Mouse (Mus musculus): ENCODE results near the gene Scin. TPM values are rescaled to one million over a fixed set of nuclear protein-coding genes. Genes with fewer than 3 reads are reported as not detected.

Gene Scin
- polyA plus RNA-seq, 1 experiment: 2.6 TPM

DNA sequence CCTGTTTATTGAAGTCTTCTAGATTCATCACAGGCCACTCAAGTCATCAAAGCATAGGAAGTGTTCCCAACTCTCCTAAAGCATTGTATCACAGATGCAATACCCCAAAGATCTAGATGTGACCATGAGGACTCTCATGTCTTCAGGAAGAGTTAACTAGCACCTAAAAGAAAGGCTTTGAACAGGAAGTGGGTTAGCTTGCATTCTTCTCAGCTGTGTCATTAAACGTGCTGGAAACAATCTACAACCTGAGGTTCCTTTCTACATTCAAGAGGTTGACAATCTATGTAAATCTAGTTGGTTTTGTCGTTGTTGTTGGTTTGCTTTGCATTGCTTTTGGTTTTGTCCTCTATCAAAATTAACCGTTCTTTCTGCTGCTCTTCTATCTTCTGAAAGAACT, 44.0 kb downstream of the Scin start:
- Histone ChIP-seq H3K4me1 (peaks cover 6% of the 10 kb centered on the region), H3K4me3 (replicated peaks) (no peak overlapping the region), H3K36me3 (replicated peaks; ENCODE audit: low read length) (no peaks in the 10 kb centered on the region), H3K9me3 (no peaks in the 10 kb centered on the region), H3K27me3 (replicated peaks) (no peaks in the 10 kb centered on the region)
- TF ChIP-seq FLI1 (IDR thresholded peaks at IDR 0.05; ENCODE audit: low read length) (no peak), GATA1 (IDR thresholded peaks at IDR 0.05; ENCODE audit: borderline replicate concordance, low read length) (no peak)

DNA sequence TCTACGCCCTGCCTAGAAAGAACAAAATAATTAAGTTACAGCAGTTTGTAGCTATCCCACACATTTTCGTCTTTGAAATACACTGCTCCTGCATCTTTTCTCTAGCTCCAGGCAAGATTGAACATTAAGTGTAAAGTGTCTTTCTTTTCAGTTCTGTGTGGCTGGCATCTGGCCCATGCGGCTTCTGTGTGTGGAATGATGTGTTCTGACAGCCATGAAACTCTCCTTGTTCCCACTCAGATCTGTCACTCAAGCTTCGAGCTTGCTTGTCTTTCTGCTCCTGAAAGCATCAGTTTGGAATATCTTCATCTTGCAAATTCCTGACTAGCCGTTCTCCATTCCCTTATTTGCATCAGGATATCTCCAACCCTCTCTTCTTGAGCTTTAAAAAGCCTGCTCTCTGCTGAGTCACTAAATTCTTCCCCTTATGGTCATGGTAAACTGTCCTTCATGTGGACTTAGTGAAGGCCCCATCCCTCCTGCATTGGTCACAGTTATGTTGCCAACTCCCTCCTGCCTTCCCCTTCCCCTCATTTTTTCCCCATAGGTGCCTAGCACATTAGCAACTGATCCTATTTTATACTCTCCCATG, 48.2 kb downstream of the Scin start:
- TF ChIP-seq GATA1 (IDR thresholded peaks at IDR 0.05; ENCODE audit: borderline replicate concordance, low read length) (no peak), FLI1 (IDR thresholded peaks at IDR 0.05; ENCODE audit: low read length) (no peak)
- Histone ChIP-seq H3K36me3 (replicated peaks; ENCODE audit: low read length) (no peaks in the 10 kb centered on the region), H3K27me3 (replicated peaks) (no peaks in the 10 kb centered on the region), H3K4me1 (peaks cover 6% of the 10 kb centered on the region), H3K9me3 (no peaks in the 10 kb centered on the region), H3K4me3 (replicated peaks) (no peak overlapping the region)

DNA sequence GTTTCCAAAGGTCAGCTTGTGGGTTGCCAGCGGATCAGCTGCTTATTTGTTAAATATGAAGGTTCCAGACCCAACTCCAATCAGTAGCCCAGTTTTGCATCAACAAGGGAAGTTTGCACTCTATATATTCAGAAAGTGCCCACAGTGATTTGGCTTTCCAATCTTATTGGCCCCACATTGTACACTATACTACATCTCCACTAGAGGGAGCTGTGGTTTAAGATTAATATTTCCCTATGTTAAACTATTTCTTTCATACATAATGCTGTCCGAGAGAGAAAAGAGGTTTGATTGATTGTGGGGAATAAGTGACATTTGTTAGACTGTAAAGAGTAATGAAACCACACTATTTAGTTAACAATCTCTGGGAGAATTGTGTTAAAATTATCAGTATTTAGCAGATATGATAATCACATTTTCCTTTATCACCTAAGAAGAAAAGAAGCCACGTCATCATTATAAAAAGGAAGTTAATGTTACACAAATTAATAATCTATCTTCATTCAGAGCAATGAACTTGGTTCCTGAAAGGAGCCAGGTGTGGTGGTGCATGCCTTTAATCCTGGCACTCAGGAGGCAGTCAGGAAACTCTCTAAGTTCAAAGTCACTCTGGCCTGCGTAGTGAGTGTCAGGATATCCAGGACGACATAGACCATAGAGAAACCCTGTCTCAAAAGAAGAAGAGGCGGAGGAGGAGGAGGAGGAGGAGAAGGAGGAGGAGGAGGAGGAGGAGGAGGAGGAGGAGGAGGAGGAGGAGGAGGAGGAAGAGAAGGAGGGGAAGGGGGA, 51.4 kb downstream of the Scin start:
- TF ChIP-seq GATA1 (IDR thresholded peaks at IDR 0.05; ENCODE audit: borderline replicate concordance, low read length): no peak
- no peak for TF ChIP-seq FLI1 (IDR thresholded peaks at IDR 0.05; ENCODE audit: low read length)
- Histone ChIP-seq H3K36me3 (replicated peaks; ENCODE audit: low read length) (no peaks in the 10 kb centered on the region), H3K27me3 (replicated peaks) (peaks cover 3% of the 10 kb centered on the region), H3K4me1 (peaks cover 6% of the 10 kb centered on the region), H3K9me3 (no peaks in the 10 kb centered on the region), H3K4me3 (replicated peaks) (no peak overlapping the region)

DNA sequence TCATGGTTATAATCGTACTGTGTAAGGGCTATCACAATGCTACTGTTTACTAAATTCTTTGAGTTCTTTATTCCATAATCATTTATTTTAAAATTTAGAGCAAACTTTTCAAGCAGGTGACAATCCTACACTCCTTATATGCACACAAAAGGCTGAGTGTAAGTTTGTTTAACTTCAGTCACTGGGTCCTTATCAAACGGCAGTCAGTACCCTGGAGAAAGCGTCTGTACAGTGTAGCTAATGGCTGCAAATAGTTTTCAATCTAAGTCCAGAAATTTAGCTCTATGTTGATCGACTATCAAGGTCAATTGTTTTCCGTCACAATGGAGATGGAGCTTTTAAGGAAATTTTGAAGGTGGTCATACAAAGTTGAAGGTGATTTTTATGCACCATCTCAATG, 52.0 kb downstream of the Scin start:
- Histone ChIP-seq H3K27me3 (replicated peaks) (peaks cover 3% of the 10 kb centered on the region), H3K36me3 (replicated peaks; ENCODE audit: low read length) (no peaks in the 10 kb centered on the region), H3K9me3 (no peaks in the 10 kb centered on the region), H3K4me1 (peaks cover 6% of the 10 kb centered on the region), H3K4me3 (replicated peaks) (no peak overlapping the region)
- TF ChIP-seq GATA1 (IDR thresholded peaks at IDR 0.05; ENCODE audit: borderline replicate concordance, low read length): no peak
- TF ChIP-seq FLI1 (IDR thresholded peaks at IDR 0.05; ENCODE audit: low read length): no peak

DNA sequence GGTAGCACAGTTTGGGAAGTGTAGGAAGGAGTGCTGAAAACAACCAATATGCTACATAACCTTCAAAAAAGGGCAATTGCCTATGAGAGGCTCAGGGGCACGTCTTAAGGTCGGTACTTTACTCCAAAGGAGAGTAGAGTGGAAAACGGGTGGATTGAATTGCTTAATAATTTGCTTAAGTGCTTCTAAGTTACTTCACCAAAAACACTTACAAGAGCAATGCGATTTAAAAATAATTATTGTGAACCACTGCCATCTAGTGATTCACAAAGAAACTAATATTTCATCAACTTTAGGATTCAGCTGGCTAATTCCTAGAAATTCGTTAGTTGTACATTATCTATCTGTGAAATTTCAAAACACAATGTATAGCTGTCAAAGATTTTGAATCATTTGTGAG, 60.4 kb downstream of the Scin start:
- Histone ChIP-seq H3K4me1 (peaks cover 5% of the 10 kb centered on the region; the same call in 1 of the 2 replicates), H3K36me3 (replicated peaks; ENCODE audit: low read length) (no peaks in the 10 kb centered on the region), H3K4me3 (replicated peaks) (no peak overlapping the region), H3K9me3 (no peaks in the 10 kb centered on the region), H3K27me3 (replicated peaks) (peaks cover 3% of the 10 kb centered on the region)
- no peak for TF ChIP-seq GATA1 (IDR thresholded peaks at IDR 0.05; ENCODE audit: borderline replicate concordance, low read length)
- no peak for TF ChIP-seq FLI1 (IDR thresholded peaks at IDR 0.05; ENCODE audit: low read length)

DNA sequence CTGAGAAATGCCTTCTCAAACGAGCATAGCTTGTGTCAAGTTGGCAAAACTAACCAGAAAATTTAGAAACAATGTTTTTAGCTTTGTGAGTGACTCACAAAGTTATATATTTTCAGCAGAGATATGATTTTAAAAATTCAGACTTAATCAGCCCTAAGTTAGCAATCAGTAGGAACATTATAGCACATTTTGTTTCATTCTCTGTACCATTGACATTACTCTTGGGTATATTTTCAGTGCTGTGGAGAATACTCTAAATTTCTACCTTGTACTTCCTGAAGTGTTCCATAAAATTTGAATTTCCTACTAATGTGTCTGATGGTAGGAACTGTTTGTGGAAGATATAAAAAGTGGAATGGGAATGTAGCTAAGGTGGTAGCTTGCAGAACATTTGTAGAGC, 87.0 kb downstream of the Scin start:
- TF ChIP-seq FLI1 (IDR thresholded peaks at IDR 0.05; ENCODE audit: low read length): no peak
- no peak for TF ChIP-seq GATA1 (IDR thresholded peaks at IDR 0.05; ENCODE audit: borderline replicate concordance, low read length)
- Histone ChIP-seq H3K9me3 (0 out of 2 replicates have a peak, but pooled peaks cover 3% of the 10 kb centered on the region), H3K36me3 (replicated peaks; ENCODE audit: low read length) (no peaks in the 10 kb centered on the region), H3K27me3 (replicated peaks) (no peaks in the 10 kb centered on the region), H3K4me1 (no peaks in the 10 kb centered on the region; the same call in 1 of the 2 replicates), H3K4me3 (replicated peaks) (no peak overlapping the region)

DNA sequence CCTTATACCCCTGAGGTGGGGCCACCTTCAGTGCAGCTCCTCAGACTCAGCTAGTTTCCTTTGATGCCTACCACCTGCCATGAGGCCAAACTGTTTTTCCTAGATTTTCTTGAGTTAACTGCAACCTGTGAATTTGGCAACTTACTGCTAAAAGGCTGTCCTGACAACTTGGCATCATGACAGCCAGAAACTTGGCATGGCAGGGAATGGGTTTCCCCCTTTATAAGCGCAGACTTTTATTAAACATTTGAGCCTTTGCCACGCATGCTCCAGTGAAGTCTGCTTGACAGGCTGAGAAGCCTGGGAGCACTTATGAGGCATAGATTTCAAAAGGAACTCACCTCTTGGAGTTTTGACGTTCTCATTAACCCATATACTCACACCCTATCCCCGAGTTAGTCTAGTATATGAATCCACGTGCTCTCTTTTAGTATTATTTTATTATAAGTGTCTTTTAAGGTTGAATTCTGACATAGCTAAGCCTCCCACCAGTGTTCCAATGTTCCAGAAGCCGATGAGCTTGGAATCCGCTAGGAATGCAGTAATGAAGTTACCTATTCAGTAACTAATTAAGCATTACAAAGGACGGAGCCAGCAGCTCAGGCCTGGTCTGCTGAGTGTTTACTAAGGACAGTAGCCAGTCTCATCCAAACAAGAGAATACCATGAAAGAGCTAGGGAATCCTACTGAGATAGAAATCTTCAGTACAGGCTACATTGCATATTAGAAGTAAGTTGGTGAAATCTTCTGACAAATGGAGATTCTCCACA, 90.0 kb downstream of the Scin start:
- Histone ChIP-seq H3K9me3 (0 out of 2 replicates have a peak, but pooled peaks cover 3% of the 10 kb centered on the region), H3K27me3 (replicated peaks) (no peaks in the 10 kb centered on the region), H3K4me3 (replicated peaks) (no peak overlapping the region), H3K4me1 (peaks cover 4% of the 10 kb centered on the region; the same call in 1 of the 2 replicates), H3K36me3 (replicated peaks; ENCODE audit: low read length) (no peaks in the 10 kb centered on the region)
- no peak for TF ChIP-seq GATA1 (IDR thresholded peaks at IDR 0.05; ENCODE audit: borderline replicate concordance, low read length)
- no peak for TF ChIP-seq FLI1 (IDR thresholded peaks at IDR 0.05; ENCODE audit: low read length)

DNA sequence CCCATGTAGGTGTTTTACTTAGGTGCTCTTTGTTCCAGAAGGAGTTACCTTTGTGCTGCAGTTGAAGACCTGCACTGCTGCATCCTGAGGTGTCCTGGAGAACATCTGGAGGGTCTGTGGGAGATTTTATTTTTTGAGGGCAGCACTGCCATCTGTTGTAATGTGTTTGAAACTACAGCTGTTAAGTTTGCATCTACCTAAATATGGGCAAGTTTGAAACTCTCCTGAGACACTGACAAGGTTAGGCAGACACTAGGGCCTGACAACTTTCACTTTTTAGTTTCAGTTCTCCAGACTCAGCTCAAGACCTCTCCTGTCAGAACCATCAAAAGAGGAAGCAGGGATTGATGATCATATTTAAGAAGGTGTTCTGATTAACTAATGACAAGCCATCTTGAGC, 94.0 kb downstream of the Scin start:
- TF ChIP-seq FLI1 (IDR thresholded peaks at IDR 0.05; ENCODE audit: low read length) (no peak), GATA1 (IDR thresholded peaks at IDR 0.05; ENCODE audit: borderline replicate concordance, low read length) (no peak)
- peaks cover 10% of the 10 kb centered on the region for H3K36me3 ChIP-seq (replicated peaks; ENCODE audit: low read length)

DNA sequence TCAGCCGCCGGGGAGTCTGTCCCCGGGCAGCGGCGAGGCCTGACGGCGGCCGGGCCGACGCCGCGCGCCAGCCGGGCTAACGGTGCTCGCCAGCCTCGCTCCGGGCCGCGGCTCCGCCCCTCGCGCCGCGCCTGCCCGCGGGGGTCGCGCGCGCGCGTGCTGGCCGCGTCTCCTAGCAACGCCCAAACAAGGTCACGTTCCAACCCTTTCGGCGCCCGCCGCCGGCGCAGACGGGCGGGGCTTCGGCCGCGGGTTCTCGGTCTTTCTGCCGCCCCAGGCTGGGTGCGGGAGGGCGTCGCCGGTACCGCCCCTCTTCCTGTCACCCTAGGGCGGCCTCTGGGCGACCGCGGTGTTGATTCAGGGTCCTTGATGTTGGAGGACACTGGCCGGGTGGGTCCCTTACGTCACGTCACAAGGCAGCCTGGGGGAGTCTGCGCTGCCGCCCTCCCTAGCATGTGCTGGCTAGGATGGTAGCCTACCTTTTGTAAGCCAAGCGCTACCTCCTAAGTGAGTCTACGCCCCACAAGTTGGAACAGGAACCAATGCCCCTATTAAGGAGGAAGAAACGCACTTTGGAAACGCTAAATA, 96.1 kb downstream of the Scin start, which contains the start of gene Arl4a:
Gene Arl4a, minus strand, starts transcription at position 150 of the 588 bp plus-strand sequence.
- Histone ChIP-seq H3K4me1 (peaks cover 30% of the 10 kb centered on the region), H3K27me3 (replicated peaks) (no peaks in the 10 kb centered on the region), H3K36me3 (replicated peaks; ENCODE audit: low read length) (peaks cover 24% of the 10 kb centered on the region), H3K9me3 (no peaks in the 10 kb centered on the region), H3K4me3 (replicated peaks) (peak within 1 kb of the TSS; percentile 95)
- no peak for TF ChIP-seq GATA1 (IDR thresholded peaks at IDR 0.05; ENCODE audit: borderline replicate concordance, low read length)
- TF ChIP-seq FLI1 (IDR thresholded peaks at IDR 0.05; ENCODE audit: low read length): no peak

More for the DNA sequence above, 94.0 kb downstream of the Scin start:
- Histone ChIP-seq H3K4me3 (replicated peaks) (no peak overlapping the region), H3K4me1 (peaks cover 17% of the 10 kb centered on the region), H3K9me3 (0 out of 2 replicates have a peak, but pooled peaks cover 3% of the 10 kb centered on the region), H3K27me3 (replicated peaks) (no peaks in the 10 kb centered on the region)
